Mouse (Mus musculus): ENCODE measurements at regions not wholly inside any gene's neighbourhood (a gene's known extent, or its start where the extent isn't known, plus 50 kb on each side); places are given as distances from the start of the nearest gene placed in this dataset.
A peak's percentile ranks its signal among the peaks of the same experiment; 100 is the strongest.

DNA sequence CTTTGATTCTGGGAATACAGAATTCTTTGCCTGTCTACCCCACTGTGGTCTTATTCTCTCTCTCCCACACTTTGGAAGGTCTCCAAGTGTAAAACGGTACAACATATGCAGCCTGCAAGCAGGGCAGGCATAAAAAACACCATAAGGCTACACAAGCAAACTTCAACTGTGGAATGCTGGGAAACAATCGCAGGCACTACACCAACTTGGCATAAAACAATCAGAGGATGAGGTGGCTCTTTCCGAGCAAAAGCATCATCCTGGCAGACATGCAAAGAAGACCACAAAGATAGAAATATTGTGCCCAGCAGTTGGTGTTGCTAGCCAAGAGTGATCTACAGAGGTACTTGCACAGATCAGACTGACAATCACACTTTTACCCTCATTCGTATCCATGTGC lies 88.0 kb upstream of the Galnt5 start:
- DNase-seq (ENCODE audit: extremely low spot score), result no peak

DNA sequence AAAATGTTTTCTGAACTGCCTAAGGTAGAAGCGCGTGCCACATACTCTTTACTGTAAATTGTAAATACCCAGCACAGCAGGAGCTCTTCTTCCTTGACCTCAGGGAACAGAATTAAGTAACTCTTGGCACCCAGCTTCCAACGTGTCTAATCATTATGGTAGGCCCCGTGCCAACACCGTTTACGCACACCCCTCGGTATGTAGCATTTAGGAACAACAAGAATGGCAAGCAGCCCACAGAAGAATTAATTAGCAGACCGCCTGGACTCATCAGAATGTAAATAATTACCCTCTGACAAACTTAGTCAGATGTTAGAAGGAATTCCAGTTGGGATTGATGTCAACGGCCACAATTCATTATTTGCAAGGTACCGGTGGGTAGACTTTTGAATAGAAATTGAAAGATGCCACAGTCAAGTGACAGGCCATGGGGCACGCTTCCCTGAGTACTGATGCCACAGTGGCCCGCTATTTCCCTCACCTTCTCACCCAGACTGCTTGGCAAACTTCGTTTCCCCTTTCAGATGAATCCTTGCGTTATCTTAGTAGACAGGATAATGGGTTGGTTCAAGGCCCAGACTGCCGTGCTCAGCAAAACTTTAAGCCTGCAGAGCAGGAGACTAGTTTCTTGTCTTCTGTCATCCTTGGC lies 81.2 kb upstream of the Galnt5 start:
- no peak for DNase-seq (ENCODE audit: extremely low spot score)

DNA sequence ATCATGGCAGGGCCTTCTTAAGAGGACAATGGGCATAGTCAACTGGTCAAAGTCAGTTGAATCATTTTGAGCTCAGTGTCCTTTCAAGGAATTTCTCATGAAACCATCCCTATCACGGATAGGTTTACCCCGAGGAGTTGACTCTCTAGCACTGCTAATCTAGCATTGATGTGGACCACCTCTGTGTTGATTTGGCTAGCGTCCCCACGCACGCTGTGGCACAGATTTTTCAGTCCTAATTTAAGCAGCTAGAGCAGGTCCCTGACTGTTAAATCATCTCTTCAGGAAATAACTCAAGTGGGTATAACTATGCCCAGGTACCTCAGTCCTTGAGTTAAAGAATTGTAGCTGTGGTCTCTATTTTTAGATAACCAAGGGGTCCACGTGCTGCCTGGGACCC lies 80.0 kb upstream of the Galnt5 start:
- no peak for DNase-seq (ENCODE audit: extremely low spot score)

DNA sequence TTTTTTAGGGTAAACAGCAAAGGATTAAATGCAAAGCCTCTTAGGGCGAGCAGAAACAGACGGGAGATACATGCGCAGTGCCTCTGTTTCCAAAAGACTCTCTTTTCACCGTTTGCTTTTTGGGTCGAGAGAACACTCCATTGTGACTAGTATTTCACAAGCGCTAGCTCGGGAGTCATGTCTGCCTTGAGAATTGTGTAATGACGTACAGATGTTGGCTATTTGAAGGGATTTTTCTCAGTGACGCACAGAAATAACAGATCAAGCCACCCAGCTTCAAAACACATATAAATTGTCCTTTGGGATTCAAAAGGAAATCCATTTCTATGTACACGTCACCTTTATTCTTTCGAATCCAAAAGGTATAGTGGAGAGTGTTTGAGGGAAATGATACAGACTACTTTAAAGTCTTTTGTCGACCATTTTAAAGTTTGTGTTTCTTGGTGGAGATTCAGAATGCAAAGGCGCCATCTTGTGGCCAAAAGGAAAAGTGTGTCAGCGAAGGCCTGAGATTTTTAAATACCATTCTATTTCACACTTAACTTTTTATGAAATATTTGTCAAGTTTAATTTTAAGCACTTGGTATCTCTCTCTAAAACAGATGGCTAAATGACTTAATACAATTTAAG lies 78.5 kb upstream of the Galnt5 start:
- DNase-seq (ENCODE audit: extremely low spot score), result peak; percentile 41

DNA sequence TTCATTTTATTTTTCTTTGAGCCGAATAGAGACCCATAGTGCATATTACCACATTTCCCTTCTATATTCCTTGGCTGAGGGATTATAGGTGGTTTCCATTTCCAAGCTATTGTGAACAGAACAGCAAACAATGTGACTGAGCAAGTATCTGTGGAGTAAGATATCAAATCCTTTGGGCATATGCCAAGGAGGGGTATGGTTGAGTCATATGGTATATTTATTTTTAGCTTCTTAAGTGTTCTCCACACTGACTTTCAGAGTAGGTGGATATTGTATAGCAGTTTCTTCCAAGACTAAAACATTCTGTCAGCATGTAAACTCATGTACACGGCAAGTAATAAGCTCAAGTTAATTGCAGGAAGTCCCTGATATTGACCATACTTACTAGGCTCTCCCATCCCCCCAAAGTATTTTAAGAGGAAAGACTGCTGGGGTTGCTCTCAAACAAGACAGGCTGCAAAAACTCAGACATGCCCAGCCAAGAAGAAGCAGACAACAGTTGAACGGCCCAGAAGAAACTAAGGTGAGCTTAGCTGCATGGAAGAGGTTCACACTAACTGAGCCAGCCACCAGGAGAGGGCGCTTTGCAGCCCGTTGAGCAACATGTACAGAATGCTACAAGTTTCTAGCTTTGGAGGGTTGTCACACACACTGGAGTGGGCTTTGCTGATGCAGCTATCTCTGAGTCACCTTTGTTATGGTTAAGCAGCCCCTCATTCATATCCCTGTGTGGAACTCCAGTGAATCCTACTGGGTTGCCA lies 63.4 kb upstream of the Galnt5 start:
- no peak for DNase-seq (ENCODE audit: extremely low spot score)

Measured in embryo, embryonic 9.5 days (tissue).